Mouse (Mus musculus) limb, embryonic 12.5 days (tissue): Measurements from ENCODE around the gene Ccdc113. TPM values are rescaled to one million over a fixed set of nuclear protein-coding genes. Genes with fewer than 3 reads are reported as not detected.

Source experiments
- ATAC-seq: fragments of 200-750 bp; cut with Nextera tagmentation; 2 replicates; pipeline ENCODE4 v1.8.0; 2017; ENCODE audit warnings: low read depth, moderate TSS enrichment; ENCODE audit not compliant: insufficient number of reproducible peaks, insufficient read depth, low FRiP score, low TSS enrichment
- H3K27ac ChIP-seq: fragments of 300-500 bp; sonication (generic); 2 replicates; pipeline ENCODE4 v1.5.1; 2016; ENCODE audit warnings: mild to moderate bottlenecking, moderate library complexity
- H3K27me3 ChIP-seq: fragments of 300-500 bp; sonication (generic); 2 replicates; pipeline ENCODE4 v1.6.1; 2016; ENCODE audit warnings: mild to moderate bottlenecking, moderate library complexity
- H3K36me3 ChIP-seq: fragments of 300-500 bp; sonication (generic); 2 replicates; pipeline ENCODE4 v1.6.1; 2016; ENCODE audit warnings: mild to moderate bottlenecking, moderate library complexity
- H3K4me1 ChIP-seq: fragments of 300-500 bp; sonication (generic); replicated peaks from 2 replicates; pipeline ENCODE4 v1.6.1; 2016
- H3K4me2 ChIP-seq: fragments of 300-500 bp; sonication (generic); 2 replicates; pipeline ENCODE4 v1.6.1; 2016; ENCODE audit warnings: mild to moderate bottlenecking, moderate library complexity
- H3K4me3 ChIP-seq: fragments of 300-500 bp; sonication (generic); replicated peaks from 2 replicates; pipeline ENCODE4 v1.5.1; 2016; ENCODE audit warnings: mild to moderate bottlenecking
- H3K9ac ChIP-seq: fragments of 300-500 bp; sonication (generic); replicated peaks from 2 replicates; pipeline ENCODE4 v1.6.1; 2016; ENCODE audit warnings: mild to moderate bottlenecking, moderate library complexity
- H3K9me3 ChIP-seq: fragments of 300-500 bp; sonication (generic); 2 replicates; pipeline ENCODE4 v1.6.1; 2016; ENCODE audit warnings: mild to moderate bottlenecking, moderate library complexity
- WGBS: fragments of 180-500 bp; shearing (Covaris S2); methylation state at CpG from one replicate; pipeline ENCODE4 v1.1.7; 2016; 5-methylcytosine and 5-hydroxymethylcytosine counted together
- polyA plus RNA-seq: library from polyadenylated mRNA; unstranded; fragments of >200 nt; fragmentation: Nextera tagmentation; extraction: Ambion mirVana; gene quantifications from 2 replicates; pipeline ENCODE4 v1.2.1, GENCODE M21; 2016

Gene Ccdc113
- polyA plus RNA-seq, 1 experiment from 2014 or later = not detected

DNA sequence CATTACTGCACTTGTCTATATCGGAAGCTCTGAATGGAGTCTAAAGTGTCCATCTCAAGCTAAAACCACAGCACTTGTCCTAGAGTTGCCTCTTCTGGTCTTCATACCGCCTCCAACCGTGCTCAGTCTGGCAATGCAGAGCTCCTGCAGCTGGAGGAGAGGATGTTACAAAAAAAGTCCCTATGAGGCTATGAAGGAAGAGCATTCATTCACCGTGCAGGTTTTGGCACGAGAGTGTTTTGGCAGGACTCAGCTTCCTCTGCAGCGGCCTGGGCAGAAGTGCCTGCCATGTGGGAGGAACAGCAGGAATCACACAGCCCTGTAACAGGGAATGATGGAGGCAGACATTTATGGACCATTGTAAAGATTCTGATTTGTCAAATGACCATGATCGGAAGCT is 31.5 kb upstream of the Ccdc113 start:
- H3K27me3 ChIP-seq = no peaks in the 10 kb centered on the region
- no peak overlapping the region for H3K9ac ChIP-seq
- no peak overlapping the region for H3K27ac ChIP-seq
- H3K4me2 ChIP-seq = no peak overlapping the region
- no peak overlapping the region for H3K4me3 ChIP-seq
- ATAC-seq = no peak
- H3K4me1 ChIP-seq = no peaks in the 10 kb centered on the region
- H3K36me3 ChIP-seq = no peaks in the 10 kb centered on the region
- WGBS = 83% methylated on average over 7 of the region's 7 CpGs
- no peaks in the 10 kb centered on the region for H3K9me3 ChIP-seq

- Histone ChIP-seq H3K4me1 (no peaks in the 10 kb centered on the region), H3K27me3 (no peaks in the 10 kb centered on the region), H3K4me2 (no peak overlapping the region), H3K9me3 (no peaks in the 10 kb centered on the region), H3K9ac (no peak overlapping the region), H3K4me3 (no peak overlapping the region), H3K36me3 (no peaks in the 10 kb centered on the region), H3K27ac (no peak overlapping the region)
- no peak for ATAC-seq
- WGBS = 70% methylated on average over 5 of the region's 5 CpGs
Measured at GRCm38 (mm10) chr8:95504835-95505234, 29.1 kb upstream of the Ccdc113 start.

DNA sequence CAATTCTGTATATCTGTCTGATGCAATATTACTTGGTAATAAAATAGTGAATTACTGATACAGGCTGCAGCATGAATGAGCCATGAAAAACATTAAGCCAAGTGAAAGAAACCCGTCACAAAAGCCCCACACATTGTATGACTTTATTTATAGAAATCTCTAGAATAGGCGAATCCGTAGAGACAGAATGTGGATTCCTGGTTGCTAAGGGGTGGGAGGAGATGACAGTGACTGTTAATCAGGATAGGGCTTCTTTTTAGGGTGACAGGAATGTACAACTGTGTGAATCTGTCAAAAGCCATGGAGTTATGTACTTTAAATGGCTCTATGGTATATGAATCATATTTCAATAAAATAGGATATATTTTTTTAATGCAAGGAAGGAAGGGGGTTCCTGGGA is 28.3 kb upstream of the Ccdc113 start:
- no peaks in the 10 kb centered on the region for H3K4me1 ChIP-seq
- ATAC-seq = no peak

DNA sequence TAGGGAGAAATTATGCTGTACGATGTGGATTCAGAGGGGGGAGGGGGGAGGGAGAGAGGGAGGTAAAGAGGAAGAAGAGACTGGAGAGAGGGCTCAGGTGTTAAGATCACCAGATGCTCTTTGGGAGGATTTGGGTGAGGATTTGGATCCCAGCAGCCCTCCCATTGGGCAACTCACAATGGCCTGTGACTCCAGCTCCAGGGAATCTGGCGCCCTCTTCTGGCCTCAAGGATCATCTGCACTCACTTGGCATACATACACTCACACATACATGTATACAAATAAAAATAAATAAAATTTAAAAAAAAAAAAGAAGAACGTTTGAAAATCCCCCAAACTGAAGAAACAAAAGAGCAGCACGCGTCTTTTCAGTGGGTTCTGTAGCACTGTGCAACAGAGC is 27.6 kb upstream of the Ccdc113 start:
- H3K4me2 ChIP-seq = no peak overlapping the region
- no peaks in the 10 kb centered on the region for H3K36me3 ChIP-seq
- H3K9me3 ChIP-seq = no peaks in the 10 kb centered on the region
- H3K4me3 ChIP-seq = no peak overlapping the region
- no peak for ATAC-seq
- H3K9ac ChIP-seq = no peak overlapping the region
- H3K27me3 ChIP-seq = no peaks in the 10 kb centered on the region
- H3K27ac ChIP-seq = no peak overlapping the region
- 80% methylated on average over 5 of the region's 5 CpGs for WGBS
- H3K4me1 ChIP-seq = no peaks in the 10 kb centered on the region

More for the DNA sequence above, 28.3 kb upstream of the Ccdc113 start:
- H3K9me3 ChIP-seq = no peaks in the 10 kb centered on the region
- no peak overlapping the region for H3K27ac ChIP-seq
- no peak overlapping the region for H3K4me3 ChIP-seq
- H3K36me3 ChIP-seq = no peaks in the 10 kb centered on the region
- no peak overlapping the region for H3K9ac ChIP-seq
- WGBS = 86% methylated on average over 3 of the region's 3 CpGs
- no peak overlapping the region for H3K4me2 ChIP-seq
- H3K27me3 ChIP-seq = no peaks in the 10 kb centered on the region

DNA sequence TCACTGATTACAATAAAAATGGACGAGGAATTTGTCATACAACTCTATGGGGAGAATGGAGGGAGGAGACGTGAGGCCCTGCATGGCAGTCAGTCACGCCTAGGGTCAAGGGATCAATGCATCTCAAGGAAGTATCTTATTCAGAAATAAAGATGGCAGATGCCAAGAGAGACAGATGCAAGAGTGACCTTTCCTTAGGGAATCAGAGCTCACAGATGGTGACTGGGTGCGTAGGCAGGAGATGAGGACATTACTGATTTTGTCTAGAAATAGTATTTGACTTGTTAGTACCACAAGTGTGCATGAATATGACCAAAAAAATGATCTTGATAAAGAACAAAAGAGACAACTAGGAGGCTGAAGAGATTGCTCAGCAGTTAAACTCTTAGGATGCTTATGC is 21.6 kb upstream of the Ccdc113 start:
- 79% methylated on average over 4 of the region's 4 CpGs for WGBS
- Histone ChIP-seq H3K4me1 (no peaks in the 10 kb centered on the region), H3K4me2 (no peak overlapping the region), H3K27ac (no peak overlapping the region), H3K36me3 (no peaks in the 10 kb centered on the region), H3K4me3 (no peak overlapping the region), H3K9me3 (no peaks in the 10 kb centered on the region), H3K9ac (no peak overlapping the region), H3K27me3 (no peaks in the 10 kb centered on the region)
- ATAC-seq = no peak

- ATAC-seq = no peak
- WGBS = 79% methylated on average over 4 of the region's 4 CpGs
- H3K4me1 ChIP-seq = no peaks in the 10 kb centered on the region
Measured at GRCm38 (mm10) chr8:95513219-95513618, 20.7 kb upstream of the Ccdc113 start.

GRCm38 (mm10) chr8:95516928-95517327 is 17.0 kb upstream of the Ccdc113 start:
- no peaks in the 10 kb centered on the region for H3K27me3 ChIP-seq
- ATAC-seq = no peak
- H3K36me3 ChIP-seq = no peaks in the 10 kb centered on the region
- no peak overlapping the region for H3K27ac ChIP-seq
- H3K4me1 ChIP-seq = no peaks in the 10 kb centered on the region
- H3K9ac ChIP-seq = no peak overlapping the region
- no peaks in the 10 kb centered on the region for H3K9me3 ChIP-seq
- no peak overlapping the region for H3K4me2 ChIP-seq
- 89% methylated on average over 6 of the region's 6 CpGs for whole genome bisulfite sequencing
- H3K4me3 ChIP-seq = no peak overlapping the region

More at GRCm38 (mm10) chr8:95513219-95513618, 20.7 kb upstream of the Ccdc113 start:
- no peak overlapping the region for H3K27ac ChIP-seq
- no peaks in the 10 kb centered on the region for H3K27me3 ChIP-seq
- H3K9ac ChIP-seq = no peak overlapping the region
- H3K4me3 ChIP-seq = no peak overlapping the region
- no peaks in the 10 kb centered on the region for H3K9me3 ChIP-seq
- no peak overlapping the region for H3K4me2 ChIP-seq
- H3K36me3 ChIP-seq = no peaks in the 10 kb centered on the region

DNA sequence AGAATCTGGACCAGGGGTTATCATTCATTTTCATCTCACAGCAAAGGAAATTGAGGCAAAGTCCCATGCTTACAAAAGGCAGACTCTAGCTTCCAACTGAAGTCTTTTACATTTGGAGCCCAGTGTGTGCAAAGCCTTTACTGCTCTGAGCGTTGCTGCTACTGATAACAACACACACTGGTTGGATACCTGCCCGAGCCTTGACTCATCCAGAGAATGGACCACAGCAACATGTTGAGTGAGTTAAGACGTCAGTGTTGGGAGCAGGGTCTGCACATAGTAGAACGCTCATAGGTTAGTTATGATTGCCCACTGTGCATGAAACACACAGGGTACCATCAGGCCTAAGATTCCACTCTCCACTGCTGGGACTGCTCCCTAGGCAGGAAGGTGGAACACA is 9.9 kb upstream of the Ccdc113 start:
- Histone ChIP-seq H3K4me3 (no peak overlapping the region), H3K27ac (no peak overlapping the region), H3K36me3 (no peaks in the 10 kb centered on the region), H3K4me2 (no peak overlapping the region), H3K27me3 (peaks cover 4% of the 10 kb centered on the region; the same call in 1 of the 2 replicates), H3K9ac (no peak overlapping the region), H3K4me1 (no peaks in the 10 kb centered on the region), H3K9me3 (no peaks in the 10 kb centered on the region)
- 89% methylated on average over 4 of the region's 4 CpGs for WGBS
- no peak for ATAC-seq

DNA sequence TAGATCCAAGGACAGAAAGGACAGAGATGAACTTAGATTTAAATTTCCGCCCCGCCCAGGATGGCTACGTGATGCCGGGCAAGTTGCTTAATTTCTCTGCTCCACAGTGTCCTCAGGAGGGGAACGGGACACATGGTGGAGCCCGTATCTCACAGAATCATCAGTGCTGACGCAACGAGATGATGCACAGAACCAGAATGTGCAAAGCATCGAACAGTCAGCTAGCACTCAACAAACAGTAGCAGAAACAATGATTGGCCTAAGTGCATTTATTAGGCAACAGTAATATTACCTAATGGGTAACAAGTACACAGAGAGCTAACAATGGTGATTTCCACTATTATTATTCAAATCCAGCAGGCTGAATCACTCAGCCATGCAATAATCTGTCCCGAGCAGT is 5.7 kb upstream of the Ccdc113 start:
- Histone ChIP-seq H3K4me1 (no peaks in the 10 kb centered on the region), H3K27me3 (peaks cover 9% of the 10 kb centered on the region; the same call in 1 of the 2 replicates), H3K4me3 (no peak overlapping the region), H3K9me3 (no peaks in the 10 kb centered on the region), H3K27ac (no peak overlapping the region), H3K36me3 (no peaks in the 10 kb centered on the region), H3K4me2 (no peak overlapping the region), H3K9ac (no peak overlapping the region)
- ATAC-seq = no peak
- 86% methylated on average over 10 of the region's 10 CpGs for WGBS

GRCm38 (mm10) chr8:95528750-95529310 is 5.1 kb upstream of the Ccdc113 start:
- WGBS = 68% methylated on average over 9 of the region's 9 CpGs
- no peaks in the 10 kb centered on the region for H3K9me3 ChIP-seq
- H3K27me3 ChIP-seq = peaks cover 9% of the 10 kb centered on the region; the same call in 1 of the 2 replicates
- H3K4me3 ChIP-seq = no peak overlapping the region
- no peak overlapping the region for H3K9ac ChIP-seq
- H3K27ac ChIP-seq = no peak overlapping the region
- H3K4me2 ChIP-seq = no peak overlapping the region
- H3K36me3 ChIP-seq = no peaks in the 10 kb centered on the region
- no peaks in the 10 kb centered on the region for H3K4me1 ChIP-seq
- ATAC-seq = no peak

DNA sequence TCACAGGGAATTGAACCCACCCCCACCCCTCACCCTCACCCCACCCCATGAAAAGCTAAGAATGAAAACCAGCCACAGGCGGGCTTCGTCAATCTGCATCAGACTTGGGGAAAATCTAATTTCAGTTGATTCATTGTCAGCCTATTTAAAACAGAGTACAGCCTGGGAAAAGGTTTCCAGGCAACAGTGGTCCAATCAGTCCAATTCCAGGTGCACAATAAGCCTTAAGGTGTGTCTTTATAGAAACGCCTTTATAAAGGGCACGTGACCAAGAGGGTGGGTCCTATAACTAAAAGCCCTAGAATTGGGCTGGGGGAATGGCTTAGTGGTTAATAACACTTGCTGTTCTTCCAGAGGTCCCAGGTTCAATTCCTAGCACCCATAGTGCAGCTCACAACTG is 1.7 kb upstream of the Ccdc113 start:
- H3K4me3 ChIP-seq = no peak overlapping the region
- 57% methylated on average over 4 of the region's 4 CpGs for WGBS

DNA sequence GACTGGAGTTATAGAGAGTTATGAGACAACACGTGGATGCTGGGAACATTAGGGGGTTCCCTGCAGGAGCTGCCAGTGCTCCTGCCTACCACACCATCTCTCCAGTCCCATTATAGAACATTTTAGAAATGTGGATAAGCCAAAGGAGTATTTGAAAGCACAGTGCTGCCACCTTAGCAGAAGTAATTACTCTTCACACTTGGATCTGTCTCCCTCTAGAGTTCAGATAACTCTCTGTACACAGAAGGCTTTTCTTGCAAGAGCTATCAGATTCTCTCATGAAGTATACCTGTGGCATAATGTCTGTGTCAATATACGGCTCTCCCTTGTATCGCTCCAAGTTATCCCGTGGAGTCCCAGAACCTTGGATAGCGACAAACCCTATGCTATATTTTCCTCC is 5.6 kb downstream of the Ccdc113 start:
- no peak overlapping the region for H3K4me2 ChIP-seq
- H3K9me3 ChIP-seq = no peaks in the 10 kb centered on the region
- no peak for ATAC-seq
- no peaks in the 10 kb centered on the region for H3K4me1 ChIP-seq
- no peak overlapping the region for H3K27ac ChIP-seq
- H3K36me3 ChIP-seq = no peaks in the 10 kb centered on the region
- WGBS = 80% methylated on average over 5 of the region's 5 CpGs
- no peak overlapping the region for H3K4me3 ChIP-seq
- H3K27me3 ChIP-seq = no peaks in the 10 kb centered on the region
- no peak overlapping the region for H3K9ac ChIP-seq

More for the DNA sequence above, 1.7 kb upstream of the Ccdc113 start:
- Histone ChIP-seq H3K9me3 (no peaks in the 10 kb centered on the region), H3K27me3 (peaks cover 9% of the 10 kb centered on the region; the same call in 1 of the 2 replicates), H3K36me3 (no peaks in the 10 kb centered on the region), H3K4me2 (no peak overlapping the region), H3K4me1 (no peaks in the 10 kb centered on the region), H3K27ac (no peak overlapping the region), H3K9ac (no peak overlapping the region)
- ATAC-seq = no peak
